Mouse (Mus musculus): ENCODE data around the gene Epb41l4b.

GRCm38 (mm10) chr4:57153838-57154237, 10.6 kb upstream of the Epb41l4b start:
- TF ChIP-seq CTCF (IDR thresholded peaks at IDR 0.05) (no peak), EP300 (IDR thresholded peaks at IDR 0.05) (peak; percentile 71; the same call in 1 of the 2 replicates)

Measured in lung, postnatal 0 days (tissue).